Mouse (Mus musculus) limb, embryonic 11.5 days (tissue): ENCODE data around the gene Cops6. TPM values are rescaled to one million over a fixed set of nuclear protein-coding genes. Genes with fewer than 3 reads are reported as not detected.

Experiments used
- ATAC-seq: fragments of 200-750 bp; cut with Nextera tagmentation; 2 replicates; pipeline ENCODE4 v1.8.0; 2017; ENCODE audit warnings: low read depth; ENCODE audit not compliant: insufficient number of reproducible peaks, low FRiP score, low TSS enrichment
- DNase-seq: peaks from one replicate; pipeline ENCODE4 v3.0.0-alpha.2; 2015; ENCODE audit warnings: low spot score
- H3K27ac ChIP-seq: fragments of 300-500 bp; sonication (generic); replicated peaks from 2 replicates; pipeline ENCODE4 v1.5.1; 2014; ENCODE audit warnings: low read depth, mild to moderate bottlenecking, low read length
- H3K27me3 ChIP-seq: fragments of 300-500 bp; sonication (generic); 2 replicates; pipeline ENCODE4 v1.6.1; 2014; ENCODE audit warnings: mild to moderate bottlenecking, low read length, mixed read lengths; ENCODE audit not compliant: control insufficient read depth, insufficient read depth
- H3K36me3 ChIP-seq: fragments of 300-500 bp; sonication (generic); 2 replicates; pipeline ENCODE4 v1.6.1; 2014; ENCODE audit warnings: mild to moderate bottlenecking, low read length, moderate library complexity, mixed read lengths; ENCODE audit not compliant: control insufficient read depth, insufficient read depth
- H3K4me1 ChIP-seq: fragments of 300-500 bp; sonication (generic); 2 replicates; pipeline ENCODE4 v1.6.1; 2014; ENCODE audit warnings: low read length, mixed read lengths; ENCODE audit not compliant: control insufficient read depth, insufficient read depth
- H3K4me2 ChIP-seq: fragments of 300-500 bp; sonication (generic); 2 replicates; pipeline ENCODE4 v1.6.1; 2014; ENCODE audit warnings: low read depth, mild to moderate bottlenecking, moderate library complexity; ENCODE audit not compliant: severe bottlenecking
- H3K4me3 ChIP-seq: fragments of 300-500 bp; sonication (generic); 2 replicates; pipeline ENCODE4 v1.5.1; 2014; ENCODE audit warnings: low read depth, low read length
- H3K9ac ChIP-seq: fragments of 300-500 bp; sonication (generic); 2 replicates; pipeline ENCODE4 v1.6.1; 2014; ENCODE audit warnings: mild to moderate bottlenecking, low read length
- H3K9me3 ChIP-seq: fragments of 300-500 bp; sonication (generic); 2 replicates; pipeline ENCODE4 v1.6.1; 2016; ENCODE audit warnings: low read length; ENCODE audit not compliant: control insufficient read depth
- WGBS: fragments of 180-500 bp; shearing (Covaris S2); extraction: QIAGEN DNeasy Blood & Tissue Kit; methylation state at CpG from one replicate; pipeline ENCODE4 v1.1.7; 2014; 5-methylcytosine and 5-hydroxymethylcytosine counted together
- polyA plus RNA-seq: library from polyadenylated mRNA; unstranded; fragments of >200 nt; fragmentation: Nextera tagmentation; extraction: Ambion mirVana; gene quantifications from 2 replicates; pipeline ENCODE4 v1.2.1, GENCODE M21; 2014

Gene Cops6
- 300 and 307 TPM in 2 replicates for polyA plus RNA-seq

DNA sequence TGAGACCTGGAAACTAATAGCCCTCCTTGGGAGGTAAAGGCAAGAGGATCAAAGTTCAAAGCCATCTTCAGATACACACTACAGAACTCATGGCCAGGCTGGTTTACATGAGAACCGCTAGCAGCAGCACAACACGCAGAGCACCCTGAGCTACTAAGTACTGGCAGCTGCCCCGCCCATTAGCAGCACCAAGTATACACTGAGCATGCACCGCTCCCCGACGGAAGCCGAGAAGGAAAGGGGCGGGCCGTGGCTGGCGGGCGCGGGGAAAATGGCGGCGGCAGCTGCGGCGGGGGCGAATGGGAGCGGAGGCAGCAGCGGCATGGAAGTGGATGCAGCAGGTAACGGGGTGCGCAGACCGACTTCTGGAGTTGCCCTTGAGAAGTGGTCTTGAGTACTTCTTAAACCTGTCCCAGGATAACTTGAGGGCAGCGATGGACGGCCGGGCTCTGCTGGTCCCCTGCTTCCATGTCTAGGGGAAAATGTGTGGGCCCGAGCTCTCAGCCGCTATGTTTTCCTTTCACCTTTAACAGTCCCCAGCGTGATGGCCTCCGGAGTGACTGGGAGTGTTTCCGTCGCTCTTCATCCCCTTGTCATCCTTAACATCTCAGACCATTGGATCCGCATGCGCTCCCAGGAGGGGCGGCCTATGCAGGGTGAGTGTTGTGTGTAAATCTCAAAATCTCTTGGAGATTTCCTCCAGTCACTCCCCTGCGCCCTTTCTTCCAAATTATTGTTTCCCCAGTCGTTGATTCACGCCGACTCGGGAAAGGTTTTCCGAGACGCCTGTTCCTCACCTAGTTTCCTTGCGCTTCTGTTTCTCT, at the start of gene Cops6:
Gene Cops6 (plus strand): TSS at position 230 of the 824 bp plus-strand sequence.
- Histone ChIP-seq H3K9me3 (no peaks in the 10 kb centered on the region), H3K27me3 (no peaks in the 10 kb centered on the region), H3K4me2 (peak within 1 kb of the TSS; percentile 81), H3K9ac (peak within 1 kb of the TSS; percentile 87), H3K27ac (peak within 1 kb of the TSS; percentile 12; the same call in 1 of the 2 replicates), H3K4me1 (peaks cover 5% of the 10 kb centered on the region; the same call in 1 of the 2 replicates), H3K4me3 (peak within 1 kb of the TSS; percentile 84), H3K36me3 (peaks cover 24% of the 10 kb centered on the region)
- ATAC-seq (peak; percentile 88), DNase-seq (peak; percentile 98)
- under 1% methylated on average over 42 of the region's 42 CpGs for WGBS

DNA sequence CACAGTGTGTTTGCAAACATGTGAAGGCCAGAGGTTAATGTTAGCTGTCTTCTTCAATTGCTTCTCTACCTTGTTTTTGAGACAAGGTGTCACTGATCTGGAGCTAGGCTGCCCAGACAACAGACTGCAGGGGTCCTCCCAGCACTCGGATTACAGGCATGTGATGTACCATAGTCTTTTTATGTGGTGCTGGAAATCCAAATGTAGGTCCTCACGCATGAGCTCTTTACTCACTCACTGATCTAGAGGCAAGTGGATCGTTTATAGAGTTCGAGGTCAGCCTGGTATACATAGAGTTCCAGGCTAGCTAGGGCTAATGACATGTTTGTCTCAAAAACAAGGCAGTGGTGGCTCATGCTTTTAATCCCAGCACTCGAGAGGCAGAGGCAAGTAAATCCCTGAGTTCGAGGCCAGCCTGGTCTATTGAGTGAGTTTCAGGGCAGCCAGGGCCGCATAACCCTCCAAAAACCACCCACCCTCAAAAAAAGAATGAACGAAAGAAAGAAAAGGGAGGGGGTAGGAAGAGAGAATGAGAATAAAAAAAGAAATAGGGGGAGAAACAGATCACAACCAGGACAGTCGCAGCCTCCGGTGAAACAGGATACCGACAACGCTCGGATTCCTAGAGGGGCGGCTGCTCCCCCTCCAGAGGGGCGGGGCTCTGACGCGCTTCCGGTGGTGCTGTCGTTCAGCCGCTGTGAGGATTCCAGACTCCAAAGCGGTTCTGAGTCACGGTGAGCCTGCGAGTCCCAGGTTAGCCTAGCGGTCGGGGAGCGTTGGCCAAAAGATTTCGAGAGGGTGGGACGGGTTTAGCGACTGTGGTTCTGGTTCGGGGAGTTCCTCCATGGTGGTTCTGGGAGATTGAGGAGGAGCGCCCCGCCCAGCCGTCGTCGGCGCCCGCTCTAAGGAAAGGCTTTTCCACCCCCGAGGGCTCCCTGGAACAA, 44.3 kb upstream of the Cops6 start, which contains the start of gene Zscan21:
Gene Zscan21 (plus strand): TSS at position 649 of the 944 bp plus-strand sequence.
- Histone ChIP-seq H3K4me3 (peak within 1 kb of the TSS; percentile 61), H3K27ac (peak within 1 kb of the TSS; percentile 78), H3K4me1 (peaks cover 4% of the 10 kb centered on the region; the same call in 1 of the 2 replicates), H3K4me2 (peak within 1 kb of the TSS; percentile 63), H3K27me3 (no peaks in the 10 kb centered on the region), H3K9me3 (no peaks in the 10 kb centered on the region), H3K36me3 (no peaks in the 10 kb centered on the region), H3K9ac (peak within 1 kb of the TSS; percentile 70)
- peak; percentile 93 for DNase-seq
- 7% methylated on average over 38 of the region's 38 CpGs for WGBS
- peak; percentile 92 for ATAC-seq

DNA sequence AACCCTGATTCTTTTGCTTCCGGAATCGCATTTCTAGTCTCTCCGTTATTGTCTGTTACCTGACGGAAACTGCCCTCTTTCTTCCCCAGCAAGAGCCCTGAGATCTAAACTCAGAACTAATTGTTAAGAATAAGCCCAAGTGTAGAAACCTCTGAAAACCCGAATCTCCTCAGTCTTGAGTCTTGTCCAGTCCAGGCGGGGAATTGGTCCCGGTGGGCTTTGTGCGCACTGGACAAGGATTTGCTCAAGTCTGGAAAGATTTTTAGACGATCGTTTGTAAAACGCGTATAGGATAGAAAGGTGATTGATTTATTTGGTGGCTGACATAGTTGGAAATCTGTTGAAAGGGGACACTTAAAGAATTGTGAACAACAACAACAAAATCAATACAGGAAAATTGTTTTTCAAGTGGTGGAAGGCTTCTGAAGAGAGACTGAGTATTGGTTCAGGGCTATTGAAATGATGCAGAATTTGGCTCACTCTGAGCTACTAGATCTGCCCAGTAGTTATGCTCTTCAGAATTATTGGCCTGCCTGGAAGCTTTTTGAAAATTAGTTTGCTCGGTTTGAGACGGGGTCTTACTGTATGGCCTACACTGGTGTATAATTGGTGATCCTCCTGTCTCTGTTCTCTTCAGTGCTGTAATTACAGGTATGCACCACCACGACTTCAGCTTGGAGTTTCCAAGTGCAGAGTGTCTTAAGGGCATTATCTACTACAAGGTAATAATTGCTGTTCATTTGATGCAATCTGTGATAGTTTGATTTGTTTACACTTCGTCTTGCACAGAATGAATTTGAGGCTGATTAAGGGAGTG, 43.5 kb upstream of the Cops6 start:
- 8% methylated on average over 16 of the region's 16 CpGs for WGBS
- peak overlapping the region; percentile 70 for H3K9ac ChIP-seq
- H3K36me3 ChIP-seq, result no peaks in the 10 kb centered on the region
- H3K27me3 ChIP-seq, result no peaks in the 10 kb centered on the region
- H3K27ac ChIP-seq, result peak overlapping the region; percentile 78
- no peaks in the 10 kb centered on the region for H3K9me3 ChIP-seq
- ATAC-seq (no peak), DNase-seq (peak; percentile 27)
- H3K4me2 ChIP-seq, result peak overlapping the region; percentile 63
- peak overlapping the region; percentile 61 for H3K4me3 ChIP-seq
- H3K4me1 ChIP-seq, result peaks cover 4% of the 10 kb centered on the region; the same call in 1 of the 2 replicates

DNA sequence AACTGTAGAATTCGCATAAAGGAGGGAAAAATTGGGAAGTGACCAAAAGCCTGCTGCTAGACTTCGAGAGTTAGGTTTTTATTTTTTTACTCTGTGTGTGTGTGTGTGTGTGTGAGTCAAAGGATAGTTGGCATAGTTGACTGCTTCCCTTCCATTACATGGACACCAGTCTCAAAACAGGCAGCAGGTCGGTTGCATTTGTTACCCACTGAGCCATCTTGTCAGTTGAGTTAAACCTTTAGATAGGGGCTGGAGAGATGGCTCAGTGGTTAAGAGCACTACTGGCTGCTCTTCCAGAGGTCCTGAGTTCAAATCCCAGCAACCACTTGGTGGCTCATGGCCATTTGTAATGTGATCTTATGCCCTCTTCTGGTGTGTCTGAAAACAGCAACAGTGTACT, 42.8 kb upstream of the Cops6 start:
- Histone ChIP-seq H3K27me3 (no peaks in the 10 kb centered on the region), H3K9ac (no peak overlapping the region), H3K4me1 (peaks cover 4% of the 10 kb centered on the region; the same call in 1 of the 2 replicates), H3K9me3 (no peaks in the 10 kb centered on the region), H3K27ac (no peak overlapping the region), H3K4me3 (peak overlapping the region; percentile 61), H3K36me3 (peaks cover 2% of the 10 kb centered on the region; the same call in 1 of the 2 replicates), H3K4me2 (peak overlapping the region; percentile 63)
- no peak for ATAC-seq
- no peak for DNase-seq
- WGBS, result 89% methylated on average over 3 of the region's 3 CpGs

DNA sequence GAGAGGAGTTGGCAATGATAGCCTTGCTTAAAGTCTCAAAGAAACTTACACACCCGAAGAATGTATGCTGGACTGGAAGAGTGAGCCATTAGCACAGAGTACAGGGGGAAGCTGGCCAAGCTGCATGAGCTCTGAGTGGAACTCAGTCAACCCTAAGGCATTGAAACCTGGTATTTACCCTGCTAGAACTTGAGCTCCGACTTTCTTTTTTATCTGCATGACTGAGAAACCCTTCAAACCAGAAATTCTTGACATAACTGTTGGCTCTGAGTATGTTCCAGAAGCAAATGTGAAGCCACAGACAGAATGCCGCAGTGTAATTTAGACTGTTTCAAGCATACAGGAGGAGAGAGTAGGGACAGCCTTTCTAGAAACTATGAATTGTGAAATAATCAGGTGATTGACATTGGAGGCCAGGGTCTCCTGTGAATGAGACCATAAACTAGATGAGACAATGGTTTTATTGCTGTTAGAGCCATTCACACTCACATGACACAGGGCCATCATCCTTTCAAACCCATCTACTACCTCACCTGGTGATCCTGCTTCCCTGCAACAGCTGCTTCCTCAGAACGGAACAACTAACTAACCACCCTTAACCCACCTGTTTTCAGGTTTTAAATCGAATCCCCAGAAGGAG, 28.3 kb upstream of the Cops6 start:
- Histone ChIP-seq H3K36me3 (peaks cover 27% of the 10 kb centered on the region), H3K27ac (no peak overlapping the region), H3K27me3 (no peaks in the 10 kb centered on the region), H3K4me3 (no peak overlapping the region), H3K4me2 (no peak overlapping the region), H3K4me1 (no peaks in the 10 kb centered on the region), H3K9me3 (no peaks in the 10 kb centered on the region), H3K9ac (no peak overlapping the region)
- ATAC-seq, result no peak
- 79% methylated on average over 5 of the region's 5 CpGs for WGBS
- DNase-seq, result no peak

DNA sequence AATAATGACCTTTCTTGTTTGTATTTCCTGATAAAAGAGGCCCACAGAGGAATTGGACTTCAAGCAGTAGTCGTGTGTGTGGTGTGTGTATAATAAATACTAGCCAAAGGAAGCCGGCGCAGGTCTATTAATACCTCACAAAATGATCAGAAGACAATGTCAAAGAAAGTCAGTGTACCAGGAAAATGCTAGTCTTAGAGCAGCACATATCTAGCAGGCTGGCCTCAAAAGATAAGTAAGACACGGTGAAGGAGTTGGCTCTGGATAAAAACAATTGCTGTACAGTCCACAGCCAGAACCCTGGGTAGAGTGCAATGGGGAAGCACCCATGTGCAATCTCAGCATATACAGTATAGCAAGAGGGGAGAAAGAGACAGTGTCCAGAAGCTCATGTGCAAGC, 23.6 kb upstream of the Cops6 start:
- peaks cover 10% of the 10 kb centered on the region for H3K36me3 ChIP-seq
- DNase-seq (no peak), ATAC-seq (no peak)
- no peaks in the 10 kb centered on the region for H3K27me3 ChIP-seq
- 93% methylated on average over 4 of the region's 4 CpGs for WGBS
- H3K9ac ChIP-seq, result no peak overlapping the region
- no peak overlapping the region for H3K27ac ChIP-seq
- no peak overlapping the region for H3K4me3 ChIP-seq
- H3K4me2 ChIP-seq, result no peak overlapping the region
- H3K4me1 ChIP-seq, result no peaks in the 10 kb centered on the region
- no peaks in the 10 kb centered on the region for H3K9me3 ChIP-seq

DNA sequence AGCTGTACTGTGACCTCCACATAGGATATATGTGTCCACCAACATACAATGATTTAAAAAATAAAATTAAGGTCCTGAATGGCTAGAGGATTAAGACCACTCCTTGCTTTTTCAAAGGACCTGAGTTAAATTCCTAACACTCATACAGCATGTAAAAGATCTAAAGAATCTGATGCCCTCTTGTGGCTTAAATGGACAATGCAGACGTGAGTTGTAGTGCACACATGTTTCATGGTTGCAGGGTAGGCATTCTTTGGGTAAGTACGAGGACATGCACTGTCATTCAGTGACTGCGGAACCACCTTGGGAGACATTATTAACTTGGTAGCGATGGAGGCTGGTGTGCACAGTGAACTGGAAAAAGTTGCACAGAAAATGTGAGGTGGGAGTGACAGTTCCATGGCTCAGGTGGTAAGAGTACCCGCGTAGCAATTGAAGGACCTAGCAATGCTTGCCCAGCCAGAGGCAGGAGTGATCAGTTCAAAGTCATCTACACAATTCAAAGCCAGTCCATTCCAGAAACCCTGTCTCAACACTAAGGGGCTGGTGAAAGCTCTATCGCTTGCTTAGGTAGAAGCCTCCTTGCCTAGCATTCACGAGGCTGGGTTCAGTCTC, 22.8 kb upstream of the Cops6 start:
- Histone ChIP-seq H3K27me3 (no peaks in the 10 kb centered on the region), H3K36me3 (peaks cover 10% of the 10 kb centered on the region; the same call in 1 of the 2 replicates), H3K4me1 (no peaks in the 10 kb centered on the region), H3K4me2 (no peak overlapping the region), H3K27ac (no peak overlapping the region), H3K4me3 (no peak overlapping the region), H3K9ac (no peak overlapping the region), H3K9me3 (no peaks in the 10 kb centered on the region)
- ATAC-seq, result 0 out of 2 replicates have a peak, but pooled peaks have one; percentile 51
- WGBS, result 63% methylated on average over 8 of the region's 8 CpGs
- DNase-seq, result peak; percentile 45
